Mouse (Mus musculus) heart, postnatal 10 days (tissue): ENCODE measurements around the gene Prune1. TPM values are rescaled to one million over a fixed set of nuclear protein-coding genes. Genes with fewer than 3 reads are reported as not detected.
A peak's percentile ranks its signal among the peaks of the same experiment; 100 is the strongest.

Experiments used
- DNase-seq, 2 experiments: peaks; one replicate each; pipeline ENCODE4 v3.0.0; 2021
- intact Hi-C: fragments of 180-260 bp; cut with DNase I; formaldehyde crosslinking; loops from one replicate; pipeline ENCODE4 v1.15.1; 2025
- total RNA-seq, 2 experiments: library from RNA; stranded (reverse); gene quantifications; 2 replicates each; pipeline ENCODE4 v1.2.3; 2021

The Prune1 gene
- total RNA-seq, 2 experiments from 2014 or later: 28.8 to 35.2 TPM

DNA sequence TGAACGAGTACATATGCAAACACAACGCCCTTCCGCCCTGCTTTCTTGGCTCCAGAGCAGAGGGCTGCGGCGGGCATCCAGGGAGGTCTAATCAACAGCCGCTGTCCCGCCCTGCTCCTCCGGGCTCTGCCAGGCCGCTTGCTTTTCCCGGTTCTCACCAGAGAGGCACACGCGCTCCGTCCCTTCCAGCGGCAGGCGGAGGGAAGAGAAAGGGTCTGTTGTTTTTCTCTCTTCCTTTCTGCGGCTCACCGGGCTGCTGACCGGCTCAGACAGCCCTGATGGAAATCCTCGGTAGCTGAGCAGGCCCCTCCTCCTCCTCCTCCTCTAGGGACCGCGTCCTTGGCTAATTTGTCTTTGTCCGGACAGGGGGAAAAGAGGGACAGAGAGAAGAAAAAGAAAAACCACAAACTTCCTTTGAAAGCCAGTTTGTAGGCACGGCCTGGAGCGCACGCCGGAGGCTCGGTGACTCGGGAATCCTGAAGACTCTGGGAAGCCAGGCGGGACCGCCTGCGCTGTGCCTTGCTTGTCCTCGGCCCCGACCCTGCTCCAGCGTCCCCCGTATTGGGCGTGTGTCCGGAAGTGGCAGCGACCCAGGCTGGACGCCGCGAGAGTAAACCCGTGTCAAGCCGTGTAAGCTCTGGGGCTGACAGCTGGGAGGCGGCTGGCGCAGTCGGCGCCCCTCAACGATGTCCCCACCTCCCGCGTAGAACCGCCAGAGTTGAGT, 1.2 kb upstream of the Prune1 start:
- intact Hi-C loops: loop anchor here (2.0 kb wide), 1 partner anchor 32 kb away; the partner anchor contains the start of gene Cers2
- peak; percentile 89 to 92 for DNase-seq

- peak; percentile 61 to 67 for DNase-seq
- intact Hi-C loops: loop anchor here (2.0 kb wide), 1 partner anchor 32 kb away; the partner anchor contains the start of gene Cers2
Observed at GRCm38 (mm10) chr3:95282381-95282864, 547 bp upstream of the Prune1 start.

GRCm38 (mm10) chr3:95280747-95281146, 1.1 kb downstream of the Prune1 start:
- peak; percentile 36 to 47 for DNase-seq
- intact Hi-C loops: no loop called here

GRCm38 (mm10) chr3:95277149-95277551, 4.7 kb downstream of the Prune1 start:
- peak; percentile 49 to 59 for DNase-seq
- intact Hi-C loops: no loop called here

DNA sequence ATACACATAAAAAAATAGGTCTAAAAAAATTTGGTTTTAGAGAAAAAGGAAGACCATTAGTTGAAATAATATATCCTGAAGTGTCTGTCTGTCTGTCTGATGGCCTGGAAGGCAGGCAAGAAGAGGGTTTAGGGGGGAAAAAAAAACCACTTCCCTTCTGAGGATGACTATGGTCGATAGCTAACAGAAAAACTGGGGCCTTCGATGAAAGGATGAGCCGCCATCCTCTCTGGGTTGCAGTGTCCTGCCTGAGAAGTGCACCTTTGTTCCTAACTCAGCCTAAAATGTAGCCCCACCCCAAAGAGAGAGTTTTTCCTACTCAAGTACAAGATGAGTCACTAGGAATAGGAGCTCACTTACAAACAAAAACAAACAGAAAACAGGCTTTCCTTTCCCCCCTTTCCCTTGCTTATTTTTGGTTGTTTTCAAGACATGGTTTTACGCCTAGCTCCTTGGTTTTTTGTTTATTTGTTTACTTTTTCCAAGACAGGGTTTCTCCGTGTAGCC, 5.4 kb downstream of the Prune1 start:
- DNase-seq: no peak
- intact Hi-C loops: no loop called here

DNA sequence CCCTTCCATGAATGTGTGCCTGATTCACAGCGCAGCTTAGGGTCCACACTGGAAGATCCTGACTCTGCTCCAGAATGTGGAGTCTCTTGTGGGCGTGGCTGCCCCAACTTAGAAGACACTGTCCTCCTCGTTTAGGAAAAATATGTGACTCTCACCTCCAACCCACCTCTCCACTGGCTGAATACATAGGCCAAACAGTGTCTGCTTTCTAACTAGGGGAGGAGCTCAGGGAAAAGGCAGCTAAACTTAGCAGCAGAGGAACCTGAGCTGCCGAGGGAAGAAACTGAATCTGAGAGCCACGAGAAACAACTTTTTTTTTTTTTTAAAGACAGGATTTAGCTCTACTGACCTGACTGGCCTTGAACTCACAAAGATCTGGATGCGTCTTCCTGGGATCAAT, 6.7 kb downstream of the Prune1 start:
- no peak for DNase-seq

GRCm38 (mm10) chr3:95274453-95274852, 7.4 kb downstream of the Prune1 start:
- intact Hi-C loops: no loop called here
- DNase-seq: no peak

More for the DNA sequence above, 6.7 kb downstream of the Prune1 start:
- intact Hi-C loops: no loop called here

DNA sequence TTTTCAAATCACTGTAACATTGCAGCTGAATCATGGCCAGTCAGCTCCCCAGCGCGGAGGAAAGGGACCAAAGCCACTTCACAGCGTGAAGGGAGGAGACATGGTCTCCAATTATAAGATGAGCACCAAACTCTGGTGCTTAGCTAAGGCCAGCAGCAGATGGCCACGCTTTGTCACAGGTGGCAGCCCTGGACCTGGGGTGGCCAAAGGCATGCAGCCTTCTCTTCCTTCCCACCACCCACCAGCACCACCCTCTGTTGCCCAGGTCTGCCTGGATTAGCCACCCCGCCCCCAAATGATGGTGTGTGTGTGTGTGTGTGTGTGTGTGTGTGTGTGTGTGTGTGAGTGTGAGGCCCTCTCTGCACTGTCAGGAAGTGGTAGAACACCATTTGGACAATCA, 8.4 kb downstream of the Prune1 start:
- no peak for DNase-seq
- intact Hi-C loops: no loop called here

DNA sequence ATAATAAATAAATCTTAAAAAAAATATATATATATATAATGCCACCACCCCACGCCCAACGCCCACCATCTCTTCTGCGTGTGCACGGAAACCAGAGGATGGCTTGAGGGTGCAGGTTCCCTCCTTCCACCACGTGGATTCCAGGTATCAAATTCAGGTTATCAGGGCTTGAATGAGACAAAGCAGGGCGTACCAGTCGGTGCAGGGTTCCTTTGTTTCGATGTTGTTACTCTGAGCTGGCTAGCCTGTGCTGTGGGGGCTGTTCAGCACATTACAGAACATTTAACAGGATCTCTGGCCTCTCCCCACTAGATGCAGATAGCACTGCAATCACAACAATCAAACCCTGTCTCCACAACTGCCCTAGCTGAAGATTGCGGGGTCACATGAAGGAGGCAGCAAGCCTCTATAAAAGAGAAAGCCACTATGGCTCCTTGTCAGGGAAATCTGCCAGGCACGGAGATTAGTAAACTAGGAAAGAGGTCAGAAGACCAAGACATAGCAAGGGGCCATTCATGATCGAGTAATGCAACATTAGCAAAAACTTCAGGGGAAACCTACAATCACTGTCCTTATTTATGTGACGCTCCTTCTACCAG, 11.0 kb downstream of the Prune1 start:
- intact Hi-C loops: no loop called here
- no peak for DNase-seq

DNA sequence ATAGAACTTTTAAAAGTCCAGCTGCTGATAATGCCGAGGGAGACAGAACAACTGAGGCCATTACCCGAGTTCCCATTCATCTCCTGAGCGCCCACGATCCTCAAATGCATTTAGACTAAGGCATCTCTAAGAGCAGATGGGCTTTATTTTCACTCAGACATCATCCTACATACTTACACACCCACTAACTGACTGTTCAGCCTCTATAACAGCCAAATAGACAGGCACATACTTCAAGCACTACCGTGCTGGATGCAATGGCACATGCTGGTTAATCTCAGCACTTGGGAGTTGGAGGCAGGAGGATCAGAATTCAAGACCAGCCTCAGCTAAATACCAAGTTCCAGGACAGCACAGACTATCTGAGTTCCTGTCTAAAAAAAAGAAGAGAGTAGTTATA, 12.1 kb downstream of the Prune1 start:
- intact Hi-C loops: no loop called here

GRCm38 (mm10) chr3:95267855-95268254, 14.0 kb downstream of the Prune1 start:
- intact Hi-C loops: no loop called here

More for the DNA sequence above, 12.1 kb downstream of the Prune1 start:
- DNase-seq: no peak

DNA sequence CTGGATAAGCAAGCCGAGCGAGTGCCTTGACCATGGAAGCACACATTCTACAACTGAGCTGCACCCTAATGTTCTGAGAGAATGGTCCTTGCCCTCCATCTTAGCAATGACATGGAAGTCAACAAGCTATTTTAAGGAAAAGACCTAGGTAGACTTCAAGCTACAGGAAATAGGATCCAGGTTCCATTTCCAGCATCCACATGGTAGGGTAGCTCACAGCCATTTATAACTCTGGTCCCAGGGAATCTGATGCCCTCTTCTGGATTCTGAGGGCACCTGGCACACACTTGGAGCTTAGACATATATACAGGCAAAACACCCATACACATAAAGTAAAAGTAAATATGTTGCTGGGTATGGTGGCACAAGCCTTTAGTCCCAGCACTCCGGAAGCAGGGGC, 15.8 kb downstream of the Prune1 start:
- DNase-seq: no peak
- intact Hi-C loops: no loop called here

More at GRCm38 (mm10) chr3:95267855-95268254, 14.0 kb downstream of the Prune1 start:
- DNase-seq: no peak

DNA sequence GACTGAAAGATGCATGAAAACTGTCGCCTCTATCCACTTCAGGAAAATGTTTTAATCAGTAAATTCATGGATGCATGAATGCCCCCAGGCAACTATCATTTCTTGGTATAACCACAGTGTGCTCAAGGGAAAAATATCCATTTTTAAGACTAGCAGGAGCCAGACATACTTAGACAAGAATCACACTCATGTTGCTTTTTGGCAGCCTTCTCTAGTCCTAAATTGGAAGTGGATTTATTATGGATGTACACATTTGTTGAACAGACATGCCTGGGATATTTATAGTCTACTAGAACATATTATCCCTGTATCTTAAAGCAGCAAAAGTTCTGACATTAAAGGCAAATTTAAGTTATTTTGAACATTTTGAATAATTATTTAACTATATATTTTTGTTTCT, 17.2 kb downstream of the Prune1 start:
- DNase-seq: no peak
- intact Hi-C loops: no loop called here

DNA sequence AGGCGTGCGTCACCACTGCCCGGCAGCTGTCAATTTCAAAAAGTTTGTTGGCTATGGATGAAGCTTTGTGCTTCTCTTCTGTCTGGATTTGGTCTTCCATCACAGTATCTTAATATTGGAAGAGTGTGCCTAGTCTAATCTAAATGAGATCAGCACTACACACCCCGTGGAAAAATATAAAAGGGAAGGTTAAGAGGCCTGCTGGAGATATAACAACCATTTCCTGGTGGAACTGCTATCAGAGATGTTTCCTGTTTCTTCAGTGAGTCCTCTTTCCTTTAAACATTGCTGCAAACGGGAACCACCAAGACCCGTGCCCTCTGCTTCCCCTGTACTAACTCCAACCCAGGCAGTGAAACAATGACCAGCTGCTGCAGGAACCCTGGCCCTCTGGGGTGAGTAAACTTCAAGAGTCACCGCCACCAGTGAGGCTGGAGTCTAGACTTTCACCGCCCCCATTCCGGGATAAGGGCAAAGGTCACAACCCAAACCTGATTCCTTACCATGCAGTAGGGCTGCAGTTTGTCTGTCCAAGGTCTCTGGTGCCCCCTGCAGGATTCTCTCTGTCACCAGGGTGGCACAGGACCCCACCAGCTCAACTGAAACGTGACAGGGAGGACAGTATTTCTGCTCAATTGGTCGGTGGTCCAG, 18.7 kb downstream of the Prune1 start:
- peak; percentile 80 to 82 for DNase-seq
- intact Hi-C loops: loop anchor here (1.0 to 2.0 kb wide), 2 partner anchors 46 to 121 kb away; partner anchors contain the start of genes Gabpb2 and Tnfaip8l2

- intact Hi-C loops: loop anchor here (2.0 kb wide), 1 partner anchor 45 kb away; the partner anchor contains the start of gene Gabpb2
- no peak for DNase-seq
Observed at GRCm38 (mm10) chr3:95261975-95262374, 19.9 kb downstream of the Prune1 start.

DNA sequence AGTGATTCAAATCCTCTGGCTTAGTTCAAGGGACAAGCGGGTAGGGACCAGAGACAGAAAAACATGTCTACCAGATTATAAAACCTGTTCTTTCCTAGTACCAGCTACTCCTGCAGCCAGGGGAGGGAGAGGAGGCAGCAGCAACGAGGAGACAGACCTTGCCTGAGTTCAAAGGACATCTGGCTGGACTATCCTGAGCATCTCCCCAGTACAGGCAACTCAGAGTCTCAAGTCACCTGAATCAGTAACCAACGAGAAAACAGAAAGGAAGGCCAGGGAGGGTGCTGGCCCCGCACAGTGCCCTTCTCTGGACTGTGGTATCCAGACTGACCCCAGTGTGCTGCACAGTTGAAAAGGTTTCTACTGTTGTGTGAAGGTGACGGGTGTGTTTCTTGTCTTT, 24.9 kb downstream of the Prune1 start:
- no peak for DNase-seq
- intact Hi-C loops: no loop called here

DNA sequence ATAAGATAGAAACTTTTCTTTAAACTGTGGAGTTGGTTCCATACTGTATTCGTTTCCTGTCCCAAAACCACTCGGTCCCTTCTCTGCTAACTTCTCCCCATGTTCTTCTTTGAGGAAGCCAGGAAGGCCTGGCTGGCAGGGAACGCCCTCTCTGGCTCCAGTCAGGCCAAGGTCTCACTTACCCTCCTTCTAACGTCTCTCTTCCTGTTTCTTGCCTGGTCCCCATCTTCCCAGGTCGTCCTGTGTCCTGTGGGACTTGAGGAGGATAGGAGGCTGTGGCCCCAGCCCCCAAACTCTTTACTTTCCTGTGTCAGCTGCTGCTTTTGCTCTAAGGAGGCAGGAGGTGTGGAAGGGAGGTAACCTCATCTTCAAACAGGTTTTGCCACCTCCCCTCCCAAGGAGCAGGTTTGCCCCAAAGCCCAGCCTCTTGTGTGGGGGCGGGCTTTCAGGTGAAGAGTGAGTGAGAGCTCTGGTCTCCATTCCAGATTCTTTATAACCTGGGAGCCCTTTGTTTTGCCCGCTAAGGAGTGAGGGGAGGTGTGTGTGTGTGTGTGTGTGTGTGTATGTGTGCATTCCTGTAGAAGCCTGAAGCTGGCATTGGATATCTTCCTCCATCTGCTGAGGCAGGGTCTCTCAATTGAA, 31.0 kb downstream of the Prune1 start, which contains the start of gene Bnipl:
TSS of gene Bnipl (minus strand) at position 411 of the 642 bp plus-strand sequence.
- DNase-seq: no peak
- intact Hi-C loops: no loop called here

- intact Hi-C loops: no loop called here
- DNase-seq: no peak
Observed at GRCm38 (mm10) chr3:95250361-95250760, 31.5 kb downstream of the Prune1 start.

GRCm38 (mm10) chr3:95247660-95248336, 34.1 kb downstream of the Prune1 start:
- intact Hi-C loops: no loop called here
- DNase-seq: no peak
